Mouse (Mus musculus) retina, embryonic 14.5 days (tissue): ENCODE measurements around the gene Vopp1.
"Not testable (repeated sequence)": the region's sequence is repeated elsewhere in the genome, so short reads cannot be mapped to it uniquely, and the experiment has no call there.

Experiments used
- DNase-seq: peaks from one replicate; pipeline ENCODE4 v3.0.0-alpha.2; 2015; ENCODE audit warnings: low spot score

Vopp1 gene

GRCm38 (mm10) chr6:57824422-57825258, at the start of gene Vopp1:
Gene Vopp1 (minus strand): TSS chr6:57825159.
- DNase-seq = peak; percentile 77

- DNase-seq = peak; percentile 80
Observed at GRCm38 (mm10) chr6:57859043-57860042, 34.4 kb upstream of the Vopp1 start.

GRCm38 (mm10) chr6:57851177-57851576, 26.2 kb upstream of the Vopp1 start:
- not testable (repeated sequence) for DNase-seq

GRCm38 (mm10) chr6:57850286-57850685, 25.3 kb upstream of the Vopp1 start, which contains the start of gene Vmn1r21:
Gene Vmn1r21 (minus strand): TSS chr6:57850343.
- no peak for DNase-seq

- no peak for DNase-seq
Observed at GRCm38 (mm10) chr6:57839693-57840408, 14.9 kb upstream of the Vopp1 start.

- no peak for DNase-seq
Observed at GRCm38 (mm10) chr6:57825259-57825715, 328 bp upstream of the Vopp1 start.

GRCm38 (mm10) chr6:57823461-57823860, 1.5 kb downstream of the Vopp1 start:
- DNase-seq = no peak

- DNase-seq = peak; percentile 76
Observed at GRCm38 (mm10) chr6:57822648-57823410, 2.1 kb downstream of the Vopp1 start.

GRCm38 (mm10) chr6:57814436-57814940, 10.5 kb downstream of the Vopp1 start:
- no peak for DNase-seq

- no peak for DNase-seq
Observed at GRCm38 (mm10) chr6:57811748-57812730, 12.9 kb downstream of the Vopp1 start.

- no peak for DNase-seq
Observed at GRCm38 (mm10) chr6:57805218-57806069, 19.5 kb downstream of the Vopp1 start.

- no peak for DNase-seq
Observed at GRCm38 (mm10) chr6:57803130-57803529, 21.8 kb downstream of the Vopp1 start.

GRCm38 (mm10) chr6:57798986-57799385, 26.0 kb downstream of the Vopp1 start:
- DNase-seq = no peak

GRCm38 (mm10) chr6:57796853-57797423, 28.0 kb downstream of the Vopp1 start:
- DNase-seq = no peak

GRCm38 (mm10) chr6:57795835-57796234, 29.1 kb downstream of the Vopp1 start:
- no peak for DNase-seq

GRCm38 (mm10) chr6:57792821-57793220, 32.1 kb downstream of the Vopp1 start:
- DNase-seq = not testable (repeated sequence)

GRCm38 (mm10) chr6:57790542-57790941, 34.4 kb downstream of the Vopp1 start:
- DNase-seq = no peak

GRCm38 (mm10) chr6:57787376-57787775, 37.6 kb downstream of the Vopp1 start:
- no peak for DNase-seq
